Mouse (Mus musculus): ENCODE results near the gene Galntl6. TPM values are rescaled to one million over a fixed set of nuclear protein-coding genes. Genes with fewer than 3 reads are reported as not detected.
A peak's percentile ranks its signal among the peaks of the same experiment; 100 is the strongest.

The Galntl6 gene
- polyA plus RNA-seq, 1 experiment from 2014 or later, result 0.33 TPM

DNA sequence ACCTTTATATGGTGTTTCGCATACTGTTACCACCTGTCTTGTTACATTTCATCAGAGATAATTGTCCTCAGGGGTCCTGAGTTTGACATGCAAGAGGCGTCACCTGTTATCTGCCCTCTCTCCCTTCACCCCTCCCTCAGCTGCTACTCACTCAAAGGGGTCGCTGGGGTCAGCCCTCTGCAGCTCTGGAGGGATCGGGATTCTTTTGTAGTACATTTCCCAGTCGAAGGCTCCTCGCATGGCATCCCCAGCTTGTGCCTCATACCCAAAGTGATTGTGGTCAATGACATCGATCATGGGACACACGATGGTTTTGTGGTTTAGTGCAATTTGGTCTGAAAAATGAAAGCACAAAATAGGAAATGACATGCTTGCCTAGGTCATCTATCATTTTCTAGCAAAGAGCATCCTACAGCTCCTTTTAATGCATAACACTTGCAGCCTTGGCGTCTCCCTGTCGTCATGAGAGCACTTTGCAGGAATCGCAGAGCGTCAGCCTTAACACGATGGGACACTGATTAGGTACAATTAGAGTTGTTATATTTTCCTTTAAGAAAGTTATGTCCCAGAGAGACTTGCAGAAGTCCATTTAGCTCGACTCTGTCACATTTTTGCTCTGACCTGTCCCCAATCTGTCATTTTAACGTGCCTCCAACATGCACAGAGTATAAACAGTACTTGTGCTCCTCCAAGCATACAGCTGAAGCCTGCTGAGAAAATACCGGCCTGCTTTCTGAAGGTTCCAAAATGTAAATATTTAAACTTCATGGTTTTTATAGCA, 954.1 kb downstream of the Galntl6 start:
- peak; percentile 70; the same call in 1 of the 2 replicates for ATAC-seq (ENCODE audit: low FRiP score)
- peak; percentile 82 for DNase-seq (ENCODE audit: low spot score, missing footprints)
- Histone ChIP-seq H3K4me3 (ENCODE audit: low read depth, low read length) (no peak overlapping the region), H3K27me3 (ENCODE audit: control insufficient read depth, insufficient read depth, low read length) (no peaks in the 10 kb centered on the region), H3K36me3 (ENCODE audit: control insufficient read depth, insufficient read depth, low read length) (no peaks in the 10 kb centered on the region), H3K4me1 (ENCODE audit: control insufficient read depth, insufficient read depth, low read length) (no peaks in the 10 kb centered on the region), H3K27ac (ENCODE audit: low read depth, low read length) (no peak overlapping the region), H3K9me3 (ENCODE audit: control insufficient read depth, low read length) (no peaks in the 10 kb centered on the region), H3K4me2 (no peak overlapping the region), H3K9ac (ENCODE audit: low read length) (no peak overlapping the region)
- WGBS, result 41% methylated on average over 16 of the region's 16 CpGs

GRCm38 (mm10) chr8:57955501-57955900, 956.9 kb downstream of the Galntl6 start:
- no peak overlapping the region for H3K9ac ChIP-seq (ENCODE audit: low read length)
- 85% methylated on average over 7 of the region's 7 CpGs for WGBS
- DNase-seq (ENCODE audit: low spot score, missing footprints) (peak; percentile 66), ATAC-seq (ENCODE audit: low FRiP score) (no peak)
- no peaks in the 10 kb centered on the region for H3K4me1 ChIP-seq (ENCODE audit: control insufficient read depth, insufficient read depth, low read length)
- H3K27ac ChIP-seq (ENCODE audit: low read depth, low read length), result no peak overlapping the region
- no peaks in the 10 kb centered on the region for H3K9me3 ChIP-seq (ENCODE audit: control insufficient read depth, low read length)
- no peak overlapping the region for H3K4me3 ChIP-seq (ENCODE audit: low read depth, low read length)
- H3K4me2 ChIP-seq, result no peak overlapping the region
- H3K27me3 ChIP-seq (ENCODE audit: control insufficient read depth, insufficient read depth, low read length), result no peaks in the 10 kb centered on the region
- H3K36me3 ChIP-seq (ENCODE audit: control insufficient read depth, insufficient read depth, low read length), result no peaks in the 10 kb centered on the region

GRCm38 (mm10) chr8:57941113-57941512, 971.3 kb downstream of the Galntl6 start:
- Histone ChIP-seq H3K4me1 (ENCODE audit: control insufficient read depth, insufficient read depth, low read length) (no peaks in the 10 kb centered on the region), H3K27ac (ENCODE audit: low read depth, low read length) (no peak overlapping the region), H3K4me3 (ENCODE audit: low read depth, low read length) (no peak overlapping the region), H3K36me3 (ENCODE audit: control insufficient read depth, insufficient read depth, low read length) (no peaks in the 10 kb centered on the region), H3K27me3 (ENCODE audit: control insufficient read depth, insufficient read depth, low read length) (no peaks in the 10 kb centered on the region), H3K4me2 (no peak overlapping the region), H3K9ac (ENCODE audit: low read length) (no peak overlapping the region), H3K9me3 (ENCODE audit: control insufficient read depth, low read length) (no peaks in the 10 kb centered on the region)
- 77% methylated on average over 2 of the region's 2 CpGs for WGBS
- no peak for ATAC-seq (ENCODE audit: low FRiP score)
- DNase-seq (ENCODE audit: low spot score, missing footprints), result no peak

DNA sequence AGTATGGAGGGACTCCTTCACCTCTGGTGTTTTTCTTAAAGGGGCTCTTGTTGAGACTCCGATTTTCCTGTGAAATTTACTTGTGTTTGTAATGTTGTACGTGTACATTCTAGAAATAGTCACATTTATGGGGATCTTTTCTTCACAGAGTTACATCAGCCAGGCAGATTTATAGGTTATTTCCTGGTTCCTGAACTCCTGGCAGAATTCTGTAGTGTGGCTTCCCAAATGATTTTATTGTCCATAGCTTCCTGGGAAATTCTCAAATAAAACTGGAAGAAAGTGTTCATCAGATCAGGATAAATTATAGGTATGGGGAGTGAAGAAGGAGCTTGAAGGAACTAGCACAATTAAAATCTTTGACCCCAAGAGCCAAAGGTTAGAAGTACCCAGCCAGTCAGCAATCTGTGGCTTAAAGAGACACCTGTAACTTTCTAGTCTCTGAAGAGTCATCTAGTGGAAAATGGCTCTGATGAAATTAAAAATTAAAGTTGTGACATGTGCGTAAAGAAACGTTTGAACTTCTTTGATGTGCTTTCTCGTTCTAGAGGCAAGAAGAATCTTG, 972.5 kb downstream of the Galntl6 start:
- Histone ChIP-seq H3K4me2 (no peak overlapping the region), H3K4me1 (ENCODE audit: control insufficient read depth, insufficient read depth, low read length) (no peaks in the 10 kb centered on the region), H3K9me3 (ENCODE audit: control insufficient read depth, low read length) (no peaks in the 10 kb centered on the region), H3K4me3 (ENCODE audit: low read depth, low read length) (no peak overlapping the region), H3K9ac (ENCODE audit: low read length) (no peak overlapping the region), H3K36me3 (ENCODE audit: control insufficient read depth, insufficient read depth, low read length) (no peaks in the 10 kb centered on the region), H3K27me3 (ENCODE audit: control insufficient read depth, insufficient read depth, low read length) (no peaks in the 10 kb centered on the region), H3K27ac (ENCODE audit: low read depth, low read length) (no peak overlapping the region)
- 77% methylated on average over 5 of the region's 5 CpGs for WGBS
- no peak for DNase-seq (ENCODE audit: low spot score, missing footprints)
- no peak; the same call in 1 of the 2 replicates for ATAC-seq (ENCODE audit: low FRiP score)

DNA sequence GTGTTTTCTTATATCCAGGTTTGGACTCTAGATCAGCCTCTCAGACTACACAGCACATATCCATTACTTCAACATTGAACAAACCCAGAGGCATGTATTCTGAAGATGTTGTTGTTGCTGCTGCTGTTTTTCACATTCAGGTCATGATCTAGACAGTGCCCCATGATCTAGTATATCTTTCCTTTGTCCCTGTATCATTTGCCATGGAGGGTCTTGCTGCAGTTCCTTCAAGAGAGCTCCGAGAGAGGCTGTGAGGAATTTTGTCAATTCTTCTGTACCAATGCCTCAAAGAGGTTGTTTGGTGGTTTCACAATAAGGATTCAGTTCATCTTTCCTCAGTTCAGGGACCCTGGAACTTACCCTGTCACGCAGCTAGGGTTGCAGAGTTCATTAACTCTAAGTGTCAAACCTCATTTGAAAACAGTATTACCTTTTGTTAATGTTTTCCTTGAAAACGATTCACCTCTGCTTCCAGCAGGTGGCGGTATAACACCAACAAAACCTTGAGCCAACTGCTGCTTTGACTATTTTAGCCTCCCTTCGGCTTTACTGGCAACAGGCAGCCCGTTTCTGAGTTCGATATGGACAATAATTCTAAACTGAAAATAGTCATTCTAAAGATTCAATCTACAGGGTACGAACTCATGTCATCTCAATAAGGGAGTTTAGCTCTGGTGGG, 973.1 kb downstream of the Galntl6 start:
- H3K9me3 ChIP-seq (ENCODE audit: control insufficient read depth, low read length), result no peaks in the 10 kb centered on the region
- WGBS, result 21% methylated on average over 8 of the region's 8 CpGs
- H3K27me3 ChIP-seq (ENCODE audit: control insufficient read depth, insufficient read depth, low read length), result no peaks in the 10 kb centered on the region
- no peaks in the 10 kb centered on the region for H3K36me3 ChIP-seq (ENCODE audit: control insufficient read depth, insufficient read depth, low read length)
- H3K4me3 ChIP-seq (ENCODE audit: low read depth, low read length), result no peak overlapping the region
- DNase-seq (ENCODE audit: low spot score, missing footprints), result peak; percentile 92
- no peak overlapping the region for H3K9ac ChIP-seq (ENCODE audit: low read length)
- no peaks in the 10 kb centered on the region for H3K4me1 ChIP-seq (ENCODE audit: control insufficient read depth, insufficient read depth, low read length)
- no peak overlapping the region for H3K4me2 ChIP-seq
- peak; percentile 49 for ATAC-seq (ENCODE audit: low FRiP score)
- H3K27ac ChIP-seq (ENCODE audit: low read depth, low read length), result no peak overlapping the region

DNA sequence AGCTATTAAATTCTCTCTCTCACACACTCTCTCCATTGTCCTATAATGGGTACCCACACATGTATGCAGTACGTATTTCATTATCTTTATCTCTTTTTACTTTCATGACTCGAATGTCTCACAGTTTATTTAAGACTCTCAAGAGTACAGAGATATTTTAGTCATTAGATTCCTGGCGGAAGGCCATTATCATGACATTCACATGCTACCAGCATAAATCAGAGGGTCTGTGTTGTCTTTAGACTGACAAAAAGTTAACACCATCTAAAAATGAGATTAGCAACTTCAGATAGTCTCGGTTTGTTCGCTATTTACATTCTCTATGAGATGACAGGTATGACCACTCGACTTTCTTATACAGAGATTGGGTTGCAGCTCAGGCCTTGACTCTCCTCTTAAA, 985.4 kb downstream of the Galntl6 start:
- DNase-seq (ENCODE audit: low spot score, missing footprints) (no peak), ATAC-seq (ENCODE audit: low FRiP score) (no peak)
- no peaks in the 10 kb centered on the region for H3K9me3 ChIP-seq (ENCODE audit: control insufficient read depth, low read length)
- no peak overlapping the region for H3K9ac ChIP-seq (ENCODE audit: low read length)
- WGBS, result 83% methylated on average over 6 of the region's 6 CpGs
- H3K36me3 ChIP-seq (ENCODE audit: control insufficient read depth, insufficient read depth, low read length), result no peaks in the 10 kb centered on the region
- H3K4me1 ChIP-seq (ENCODE audit: control insufficient read depth, insufficient read depth, low read length), result peaks cover 17% of the 10 kb centered on the region
- H3K4me3 ChIP-seq (ENCODE audit: low read depth, low read length), result no peak overlapping the region
- no peak overlapping the region for H3K4me2 ChIP-seq
- 0 out of 2 replicates have a peak, but pooled peaks cover 2% of the 10 kb centered on the region for H3K27me3 ChIP-seq (ENCODE audit: control insufficient read depth, insufficient read depth, low read length)
- no peak overlapping the region for H3K27ac ChIP-seq (ENCODE audit: low read depth, low read length)

GRCm38 (mm10) chr8:57923556-57923955, 988.9 kb downstream of the Galntl6 start:
- no peak overlapping the region for H3K9ac ChIP-seq (ENCODE audit: low read length)
- H3K27ac ChIP-seq (ENCODE audit: low read depth, low read length), result no peak overlapping the region
- no peaks in the 10 kb centered on the region for H3K9me3 ChIP-seq (ENCODE audit: control insufficient read depth, low read length)
- H3K4me3 ChIP-seq (ENCODE audit: low read depth, low read length), result no peak overlapping the region
- H3K4me1 ChIP-seq (ENCODE audit: control insufficient read depth, insufficient read depth, low read length), result peaks cover 29% of the 10 kb centered on the region
- H3K27me3 ChIP-seq (ENCODE audit: control insufficient read depth, insufficient read depth, low read length), result peaks cover 7% of the 10 kb centered on the region
- 29% methylated on average over 6 of the region's 6 CpGs for WGBS
- no peaks in the 10 kb centered on the region for H3K36me3 ChIP-seq (ENCODE audit: control insufficient read depth, insufficient read depth, low read length)
- peak; percentile 18; the same call in 1 of the 2 replicates for ATAC-seq (ENCODE audit: low FRiP score)
- no peak for DNase-seq (ENCODE audit: low spot score, missing footprints)
- H3K4me2 ChIP-seq, result no peak overlapping the region

- Histone ChIP-seq H3K4me2 (no peak overlapping the region), H3K4me3 (ENCODE audit: low read depth, low read length) (no peak overlapping the region), H3K9me3 (ENCODE audit: control insufficient read depth, low read length) (no peaks in the 10 kb centered on the region), H3K4me1 (ENCODE audit: control insufficient read depth, insufficient read depth, low read length) (peaks cover 29% of the 10 kb centered on the region), H3K9ac (ENCODE audit: low read length) (no peak overlapping the region), H3K36me3 (ENCODE audit: control insufficient read depth, insufficient read depth, low read length) (no peaks in the 10 kb centered on the region), H3K27me3 (ENCODE audit: control insufficient read depth, insufficient read depth, low read length) (peaks cover 7% of the 10 kb centered on the region), H3K27ac (ENCODE audit: low read depth, low read length) (no peak overlapping the region; the same call in 1 of the 2 replicates)
- ATAC-seq (ENCODE audit: low FRiP score), result no peak
- no peak for DNase-seq (ENCODE audit: low spot score, missing footprints)
- 61% methylated on average over 6 of the region's 6 CpGs for WGBS
Measured at GRCm38 (mm10) chr8:57923130-57923529, 989.3 kb downstream of the Galntl6 start.
